Mouse (Mus musculus) layer of hippocampus, adult 8-10 months (tissue): ENCODE measurements around the gene Dlec1. TPM values are rescaled to one million over a fixed set of nuclear protein-coding genes. Genes with fewer than 3 reads are reported as not detected.

Experiments
- total RNA-seq, 4 experiments: library from RNA; stranded (reverse); gene quantifications; 2 replicates each; pipeline ENCODE4 v1.2.4; 2022

Dlec1 gene
- total RNA-seq, 4 experiments from 2014 or later = 2.9 to 10.3 (median 3.9) TPM

Other genes starting within 250 kb of the Dlec1 start
- gene Ctdspl, start 176.0 kb upstream of the Dlec1 start, total RNA-seq = 10 to 100 TPM; 24.7 to 30.4 (median 28.1) TPM
- gene Vill, start 49.7 kb upstream of the Dlec1 start, total RNA-seq = 1 to 10 TPM in 3 of 4 experiments, under 1 TPM in 1; 0.99 to 4.4 (median 3.1) TPM
- gene Plcd1, start 9.0 kb upstream of the Dlec1 start, total RNA-seq = 10 to 100 TPM in 3 of 4 experiments, 1 to 10 TPM in 1; 9.7 to 13.7 (median 12.2) TPM
- 1 to 10 TPM in 3 of 4 experiments, under 1 TPM in 1; 1.00 to 2.0 (median 1.5) TPM for gene Acaa1b, start 54.6 kb downstream of the Dlec1 start, total RNA-seq
- gene Gm47289, start 56.7 kb downstream of the Dlec1 start, total RNA-seq = not detected
- gene Slc22a13, start 106.6 kb downstream of the Dlec1 start, total RNA-seq = not detected
- gene Oxsr1, start 219.9 kb downstream of the Dlec1 start, total RNA-seq = 10 to 100 TPM; 33.8 to 37.9 (median 35.9) TPM
- 10 to 100 TPM; 63.2 to 84.2 (median 72.6) TPM for gene Acaa1a, start 237.2 kb downstream of the Dlec1 start, total RNA-seq
- 10 to 100 TPM in 1 of 4 experiments, 1 to 10 TPM in 3; 5.7 to 11.3 (median 8.1) TPM for gene Myd88, start 238.9 kb downstream of the Dlec1 start, total RNA-seq